Mouse (Mus musculus): ENCODE data around the gene Slc37a1.

GRCm38 (mm10) chr17:31269761-31270160 lies 16.8 kb upstream of the Slc37a1 start:
- TF ChIP-seq CTCF (IDR thresholded peaks at IDR 0.05; ENCODE audit: borderline replicate concordance, extremely low read depth, insufficient read depth, insufficient read length) = no peak
- no peak for TF ChIP-seq POLR2A (IDR thresholded peaks at IDR 0.05; ENCODE audit: borderline replicate concordance, extremely low read depth, insufficient read depth, insufficient read length, poor library complexity, severe bottlenecking)

All from brain, embryonic 14.5 days (tissue).